Comparison of ENCODE assay signal across 7 mouse cellular contexts in genomic region chr6:5093516-5093915, GRCm38 (mm10).
DNase-seq lines count a peak whose midpoint lies in the region; ATAC-seq lines count a peak whose summit lies in the region.

No protein-coding gene starts in this region.

- H3K9me3 ChIP-seq in kidney, embryonic 14.5 days (ENCODE audit: control insufficient read depth, low read length): no peaks in the 10 kb centered on the region
- H3K9me3 ChIP-seq in lung, embryonic 16.5 days (ENCODE audit: control insufficient read depth, low read length): no peaks in the 10 kb centered on the region
- no peaks in the 10 kb centered on the region for H3K9me3 ChIP-seq in midbrain, embryonic 13.5 days

- H3K4me2 ChIP-seq in kidney, embryonic 14.5 days (replicated peaks; ENCODE audit: low read depth, low read length): no peak overlapping the region
- H3K4me2 ChIP-seq in lung, embryonic 16.5 days (ENCODE audit: low read depth, low read length): no peak overlapping the region
- no peak overlapping the region for H3K4me2 ChIP-seq in midbrain, embryonic 13.5 days (replicated peaks)

- peak; percentile 92 for ATAC-seq in granulocyte monocyte progenitor cell, adult 5-6 weeks (replicated peaks; ENCODE audit: poor library complexity, severe bottlenecking)
- peak; percentile 28; the same call in 1 of the 2 replicates for ATAC-seq in kidney, embryonic 14.5 days (ENCODE audit: low FRiP score, low TSS enrichment)
- peak; percentile 91 for ATAC-seq in lung, embryonic 16.5 days (ENCODE audit: low read depth)
- no peak for ATAC-seq in midbrain, embryonic 13.5 days

- H3K27me3 ChIP-seq in kidney, embryonic 14.5 days (ENCODE audit: control insufficient read depth, insufficient read depth, low read length): no peaks in the 10 kb centered on the region
- no peaks in the 10 kb centered on the region for H3K27me3 ChIP-seq in lung, embryonic 16.5 days (ENCODE audit: control insufficient read depth, insufficient read depth, low read depth, low read length)
- no peaks in the 10 kb centered on the region for H3K27me3 ChIP-seq in midbrain, embryonic 13.5 days

- no peak overlapping the region for H3K4me3 ChIP-seq in kidney, embryonic 14.5 days (ENCODE audit: low read length)
- no peak overlapping the region for H3K4me3 ChIP-seq in lung, embryonic 16.5 days (ENCODE audit: low read length)
- no peak overlapping the region for H3K4me3 ChIP-seq in midbrain, embryonic 13.5 days (replicated peaks)

- WGBS in kidney, embryonic 14.5 days: 43% methylated on average over 4 of the region's 4 CpGs
- WGBS in lung, embryonic 16.5 days: 36% methylated on average over 4 of the region's 4 CpGs
- 76% methylated on average over 4 of the region's 4 CpGs for WGBS in midbrain, embryonic 13.5 days

- DNase-seq in urinary bladder, postnatal 14 days (ENCODE audit: low spot score): peak; percentile 33
- no peak for DNase-seq in urinary bladder, adult 18-20 months (ENCODE audit: low spot score in 2 of 2)
- DNase-seq in adipocyte (ENCODE audit: low spot score): no peak

- peak overlapping the region; percentile 34; the same call in 1 of the 2 replicates for H3K27ac ChIP-seq in kidney, embryonic 14.5 days (ENCODE audit: low read depth, low read length)
- peak overlapping the region; percentile 29; the same call in 1 of the 2 replicates for H3K27ac ChIP-seq in lung, embryonic 16.5 days (ENCODE audit: low read length)
- H3K27ac ChIP-seq in midbrain, embryonic 13.5 days: no peak overlapping the region

- H3K4me1 ChIP-seq in kidney, embryonic 14.5 days (ENCODE audit: control insufficient read depth, insufficient read depth, low read length): peaks cover 12% of the 10 kb centered on the region
- H3K4me1 ChIP-seq in lung, embryonic 16.5 days (replicated peaks; ENCODE audit: control insufficient read depth, insufficient read depth, low read length): no peaks in the 10 kb centered on the region
- no peaks in the 10 kb centered on the region for H3K4me1 ChIP-seq in midbrain, embryonic 13.5 days (replicated peaks)

- no peak overlapping the region for H3K9ac ChIP-seq in kidney, embryonic 14.5 days (ENCODE audit: low read depth, low read length)
- no peak overlapping the region for H3K9ac ChIP-seq in lung, embryonic 16.5 days (ENCODE audit: low read length)
- H3K9ac ChIP-seq in midbrain, embryonic 13.5 days (replicated peaks): no peak overlapping the region

- no peaks in the 10 kb centered on the region for H3K36me3 ChIP-seq in kidney, embryonic 14.5 days (ENCODE audit: control insufficient read depth, insufficient read depth, low read length)
- no peaks in the 10 kb centered on the region for H3K36me3 ChIP-seq in lung, embryonic 16.5 days (ENCODE audit: control insufficient read depth, insufficient read depth, low read length)
- no peaks in the 10 kb centered on the region for H3K36me3 ChIP-seq in midbrain, embryonic 13.5 days
